25 mouse cellular contexts compared by ENCODE assay signal in the genomic region with DNA sequence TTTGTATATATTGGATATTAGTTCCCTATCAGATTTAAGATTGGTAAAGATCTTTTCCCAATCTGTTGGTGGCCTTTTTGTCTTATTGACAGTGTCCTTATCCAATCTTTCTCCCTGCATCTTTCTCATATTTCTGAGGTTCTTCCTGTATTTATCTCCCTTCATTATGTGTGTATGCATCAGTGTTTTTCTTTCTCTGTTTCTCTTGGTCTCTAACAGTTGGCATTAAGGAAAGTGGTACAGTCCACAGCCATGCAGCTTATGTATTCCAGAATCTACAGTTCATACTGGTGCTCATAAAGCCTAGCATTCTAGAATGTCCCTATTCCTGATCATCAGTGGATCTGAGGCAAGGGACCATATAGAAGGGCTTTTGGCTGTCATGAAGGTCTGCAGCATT. TPM values are rescaled to one million over a fixed set of nuclear protein-coding genes. Genes with fewer than 3 reads are reported as not detected.
"Had no signal": no experiment of that assay in that cellular context is flagged by ENCODE, and none has a peak within 500 bp of the region (broad histone marks: within the 10 kb centered on the region; RNA-seq: fewer than 3 reads in every experiment).

Gene Spaca5, plus strand, starts transcription at position 301 of the 400 bp plus-strand sequence.

- H3K27me3 ChIP-seq: neural tube, embryonic 12.5 days; neural tube, embryonic 13.5 days; neural tube, embryonic 15.5 days; stomach, embryonic 15.5 days had no signal

- H3K4me3 ChIP-seq: neural tube, embryonic 12.5 days; neural tube, embryonic 13.5 days; neural tube, embryonic 15.5 days; stomach, embryonic 15.5 days had no signal

- H3K27ac ChIP-seq: neural tube, embryonic 12.5 days; neural tube, embryonic 13.5 days; neural tube, embryonic 15.5 days; stomach, embryonic 15.5 days; stomach, postnatal 0 days had no signal

- H3K4me1 ChIP-seq: neural tube, embryonic 12.5 days; neural tube, embryonic 13.5 days; neural tube, embryonic 15.5 days; stomach, embryonic 15.5 days had no signal

- DNase-seq: retina, postnatal 1 day; right cerebral cortex, adult 18-20 months; right cerebral cortex, postnatal 14 days; right cerebral cortex, postnatal 25 days; right cerebral cortex, postnatal 4 days; spleen, adult 18-20 months; thymus, adult 18-20 months; thymus, adult 2 months; thymus, postnatal 14 days; thymus, postnatal 25 days; thymus, postnatal 36 days; thymus, postnatal 4 days had no signal

- H3K36me3 ChIP-seq: neural tube, embryonic 12.5 days; neural tube, embryonic 13.5 days; neural tube, embryonic 15.5 days; stomach, embryonic 15.5 days had no signal

RNA-seq across cellular contexts. Expression of gene Spaca5, which starts in this region (rescaled TPM):
- polyA plus RNA-seq: neural tube, embryonic 11.5 days; neural tube, embryonic 12.5 days; neural tube, embryonic 13.5 days; neural tube, embryonic 14.5 days; neural tube, embryonic 15.5 days; small intestine, adult 2 months; spleen, adult 2 months; stomach, embryonic 14.5 days; stomach, embryonic 15.5 days; stomach, embryonic 16.5 days; stomach, postnatal 0 days; thymus, adult 2 months; thymus, postnatal 0 days; urinary bladder, adult 2 months had no signal
